Comparison of ENCODE assay signal across 8 mouse cellular contexts in the genomic region with DNA sequence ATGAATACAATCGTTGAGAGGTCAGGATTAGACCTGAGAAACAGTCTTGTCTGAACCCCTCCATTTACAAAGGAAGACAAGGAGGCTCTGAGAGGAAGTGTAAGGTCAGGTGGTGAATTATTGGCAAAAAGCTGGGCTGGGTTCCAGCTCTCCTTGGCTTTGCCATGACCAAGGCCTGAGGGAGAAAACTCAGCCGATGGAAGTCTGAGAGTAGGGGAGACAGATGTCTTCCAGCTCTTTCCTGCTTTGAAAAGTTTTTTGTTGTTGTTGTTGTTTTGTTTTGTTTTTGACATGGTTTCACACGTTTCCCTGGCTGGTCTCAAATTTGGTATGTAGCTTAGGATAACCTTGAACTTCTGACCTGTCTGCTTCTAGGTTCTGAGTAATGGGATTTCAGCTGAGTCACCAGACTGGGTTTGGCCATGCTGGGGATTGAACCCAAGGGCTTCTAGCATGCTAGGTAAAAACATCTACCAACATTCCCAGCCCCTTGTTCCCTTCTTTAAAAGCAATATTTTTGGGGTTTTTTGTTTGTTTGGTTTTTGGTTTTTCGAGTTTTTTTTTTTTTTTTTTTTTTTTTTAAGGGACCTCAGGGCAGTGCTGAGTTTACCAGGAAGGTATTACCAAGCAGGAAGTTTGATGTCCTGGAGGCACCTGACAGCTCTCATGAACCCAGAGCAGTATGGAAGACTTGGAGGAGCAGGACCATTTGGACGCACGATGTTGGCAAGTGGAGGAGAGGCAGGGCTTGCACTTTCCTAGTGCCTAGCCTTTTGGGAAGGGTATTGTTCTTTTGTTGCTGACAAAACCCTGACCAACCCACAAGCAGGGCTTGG. TPM values are rescaled to one million over a fixed set of nuclear protein-coding genes. Genes with fewer than 3 reads are reported as not detected.
DNase-seq lines count a peak whose midpoint lies in the region; ATAC-seq and TF ChIP-seq lines count a peak whose summit lies in the region.

No protein-coding gene starts in this region.

- peak overlapping the region; percentile 57 for H3K4me2 ChIP-seq in lung, embryonic 14.5 days
- no peak overlapping the region for H3K4me2 ChIP-seq in hindbrain, embryonic 15.5 days
- H3K4me2 ChIP-seq in liver, embryonic 16.5 days (ENCODE audit: low read depth, low read length): peak overlapping the region; percentile 79

- no peaks in the 10 kb centered on the region for H3K9me3 ChIP-seq in lung, embryonic 14.5 days (ENCODE audit: low read depth, low read length)
- no peaks in the 10 kb centered on the region for H3K9me3 ChIP-seq in hindbrain, embryonic 15.5 days
- no peaks in the 10 kb centered on the region for H3K9me3 ChIP-seq in liver, embryonic 16.5 days (replicated peaks; ENCODE audit: control insufficient read depth, low read length)

- 39% methylated on average over 6 of the region's 6 CpGs for WGBS in lung, embryonic 14.5 days
- 34% methylated on average over 6 of the region's 6 CpGs for WGBS in hindbrain, embryonic 15.5 days
- 50% methylated on average over 6 of the region's 6 CpGs for WGBS in liver, embryonic 16.5 days (ENCODE audit: insufficient replicate concordance)

- H3K36me3 ChIP-seq in lung, embryonic 14.5 days (ENCODE audit: insufficient read depth): no peaks in the 10 kb centered on the region
- no peaks in the 10 kb centered on the region for H3K36me3 ChIP-seq in hindbrain, embryonic 15.5 days
- H3K36me3 ChIP-seq in liver, embryonic 16.5 days (ENCODE audit: control insufficient read depth, insufficient read depth): no peaks in the 10 kb centered on the region

- no peak for TF ChIP-seq CTCF in lung, embryonic 14.5 days (IDR thresholded peaks at IDR 0.05; ENCODE audit: low read depth)

- no peak overlapping the region for H3K4me3 ChIP-seq in lung, embryonic 14.5 days (ENCODE audit: low read depth, low read length)
- H3K4me3 ChIP-seq in hindbrain, embryonic 15.5 days: no peak overlapping the region
- H3K4me3 ChIP-seq in liver, embryonic 16.5 days (ENCODE audit: low read depth, low read length): no peak overlapping the region

- peak overlapping the region; percentile 99 for H3K27ac ChIP-seq in lung, embryonic 14.5 days (ENCODE audit: low read depth)
- peak overlapping the region; percentile 98 for H3K27ac ChIP-seq in hindbrain, embryonic 15.5 days (replicated peaks)
- H3K27ac ChIP-seq in liver, embryonic 16.5 days (ENCODE audit: low read length): peak overlapping the region; percentile 87

- H3K27me3 ChIP-seq in lung, embryonic 14.5 days (ENCODE audit: insufficient read depth, low read length): no peaks in the 10 kb centered on the region
- no peaks in the 10 kb centered on the region for H3K27me3 ChIP-seq in hindbrain, embryonic 15.5 days
- no peaks in the 10 kb centered on the region for H3K27me3 ChIP-seq in liver, embryonic 16.5 days (ENCODE audit: control insufficient read depth, insufficient read depth, low read depth, low read length)

- no peak for ATAC-seq in lung, embryonic 14.5 days (ENCODE audit: insufficient read depth)
- no peak for ATAC-seq in hindbrain, embryonic 15.5 days (ENCODE audit: low FRiP score, low read depth)
- no peak for ATAC-seq in liver, embryonic 16.5 days (ENCODE audit: low read depth)
- no peak for ATAC-seq in erythroblast, adult 5-6 weeks (replicated peaks; ENCODE audit: low FRiP score, poor library complexity, severe bottlenecking)

- peaks cover 40% of the 10 kb centered on the region for H3K4me1 ChIP-seq in lung, embryonic 14.5 days (ENCODE audit: insufficient read depth)
- H3K4me1 ChIP-seq in hindbrain, embryonic 15.5 days (replicated peaks): peaks cover 72% of the 10 kb centered on the region
- H3K4me1 ChIP-seq in liver, embryonic 16.5 days (ENCODE audit: control insufficient read depth, low read depth, low read length): peaks cover 46% of the 10 kb centered on the region

- no peak overlapping the region for H3K9ac ChIP-seq in lung, embryonic 14.5 days
- H3K9ac ChIP-seq in hindbrain, embryonic 15.5 days: no peak overlapping the region
- peak overlapping the region; percentile 51 for H3K9ac ChIP-seq in liver, embryonic 16.5 days (ENCODE audit: low read depth, low read length)

- DNase-seq in lung, embryonic 14.5 days: peak; percentile 77
- no peak for DNase-seq in lung, postnatal 14 days
- peak; percentile 87 for DNase-seq in adrenal gland, postnatal 10 days
- DNase-seq in layer of hippocampus, postnatal 25 days (ENCODE audit: extremely low spot score in 1 of 2, low spot score in 1 of 2): no peak
- no peak for DNase-seq in spleen, postnatal 4 days (ENCODE audit: low spot score in 2 of 2)

RNA-seq across cellular contexts. Expression of a gene that starts 58.8 kb away (rescaled TPM):
- 44.6 and 44.8 TPM in 2 replicates for polyA plus RNA-seq in lung, embryonic 14.5 days (2014; fragmentation: Nextera tagmentation; extraction: Ambion mirVana)
- 10 to 100 TPM; 39.7 to 53.2 TPM for total RNA-seq in adrenal gland, postnatal 10 days (2021)
- polyA plus RNA-seq in hindbrain, embryonic 15.5 days (2015; fragmentation: Nextera tagmentation; extraction: Ambion mirVana): 72.9 and 87.3 TPM in 2 replicates
- polyA plus RNA-seq in liver, embryonic 16.5 days (2015; fragmentation: Nextera tagmentation; extraction: Ambion mirVana): 1.8 and 2.3 TPM in 2 replicates
- total RNA-seq in erythroblast, adult 5-6 weeks (2015; ENCODE audit: low replicate concordance): 0.21 and 0.77 TPM in 2 replicates
- total RNA-seq in erythroblast, adult 5-6 weeks (2017; ENCODE audit: low replicate concordance): 0.42 TPM in 1 of 2 replicates, not detected in the other
- total RNA-seq in layer of hippocampus, postnatal 25 days (2021): 10 to 100 TPM; 68.0 to 70.8 TPM

Comparison
In these comparisons a context has a peak if more than half of its experiments do, and no peak if none do; other contexts are left out.
1. DNase-seq: peak in lung, embryonic 14.5 days (single experiment) and adrenal gland, postnatal 10 days (single experiment); none in lung, postnatal 14 days (single experiment), layer of hippocampus, postnatal 25 days (0 of 2) and spleen, postnatal 4 days (0 of 2).
2. RNA of a gene that starts 58.8 kb away (total RNA-seq): 68.0 to 70.8 TPM in layer of hippocampus, postnatal 25 days and 39.7 to 53.2 TPM in adrenal gland, postnatal 10 days; 0.21 to 0.77 TPM in erythroblast, adult 5-6 weeks; every median in the first group is over 10 times any median in the second.
3. Peak in every context shown above with its lines, with median percentiles within 50 percentile points of each other: H3K27ac ChIP-seq.